Mouse (Mus musculus) CH12.LX (cell line): Measurements from ENCODE around the gene Cacna1a. TPM values are rescaled to one million over a fixed set of nuclear protein-coding genes. Genes with fewer than 3 reads are reported as not detected.

Experiments
- DNase-seq: peaks from one replicate; pipeline ENCODE4 v3.0.0-alpha.2; 2013; ENCODE audit errors: extremely low read depth
- H3K27ac ChIP-seq: 2 replicates; pipeline ENCODE4 v1.5.1; 2012; ENCODE audit warnings: low read depth, mild to moderate bottlenecking, control low read depth, moderate library complexity; ENCODE audit not compliant: insufficient read depth
- H3K27me3 ChIP-seq: replicated peaks from 2 replicates; pipeline ENCODE3; 2012; ENCODE audit warnings: inconsistent platforms
- H3K36me3 ChIP-seq, 2 experiments: replicated peaks in 1 of 2; 2 replicates each; pipeline versions ENCODE3 to v1.6.1; 2012; ENCODE audit warnings: inconsistent platforms in 1 of 2, low read length in 1 of 2, mild to moderate bottlenecking in 1 of 2, mixed read lengths in 1 of 2, moderate library complexity in 1 of 2; ENCODE audit not compliant: control insufficient read depth in 1 of 2, insufficient read depth in 1 of 2
- H3K4me1 ChIP-seq, 2 experiments: 2 replicates each; pipeline ENCODE4 v1.6.1; 2012; ENCODE audit warnings: inconsistent platforms in 1 of 2, moderate library complexity in 1 of 2; ENCODE audit not compliant: insufficient read depth in 2 of 2, control insufficient read depth in 1 of 2
- H3K4me2 ChIP-seq: 2 replicates; pipeline ENCODE4 v1.6.1; 2012; ENCODE audit warnings: low read depth, mild to moderate bottlenecking, control low read depth; ENCODE audit not compliant: poor library complexity, insufficient read depth, severe bottlenecking
- H3K4me3 ChIP-seq, 3 experiments: fragments of 150-350 bp in 1 of 3; sonication (generic) in 1 of 3; replicated peaks in 1 of 3; 2 replicates each; pipeline versions ENCODE3 to v1.5.1; 2011 to 2012; ENCODE audit warnings: low read depth in 2 of 3, low read length in 2 of 3, mild to moderate bottlenecking in 2 of 3, moderate library complexity in 2 of 3, control low read depth in 1 of 3, improper control_type of control experiment in 1 of 3, inconsistent platforms in 1 of 3, mixed read lengths in 1 of 3; ENCODE audit not compliant: poor library complexity in 1 of 3
- H3K79me2 ChIP-seq: replicated peaks from 2 replicates; pipeline ENCODE4 v1.6.1; 2012; ENCODE audit warnings: mild to moderate bottlenecking, moderate library complexity; ENCODE audit not compliant: control insufficient read depth, poor library complexity, insufficient read depth, severe bottlenecking; ENCODE audit errors: extremely low read depth
- H3K9ac ChIP-seq: 2 replicates; pipeline ENCODE4 v1.6.1; 2012; ENCODE audit warnings: low read depth, mild to moderate bottlenecking, control low read depth, moderate library complexity; ENCODE audit not compliant: insufficient read depth
- H3K9me3 ChIP-seq: replicated peaks from 2 replicates; pipeline ENCODE3; 2012; ENCODE audit warnings: low read length, inconsistent platforms, mixed read lengths
- CHD2 ChIP-seq: IDR thresholded peaks from 2 replicates; pipeline ENCODE4 v1.6.1; 2011; ENCODE audit warnings: low read length, improper control_type of control experiment
- CTCF ChIP-seq, 2 experiments: IDR thresholded peaks in 1 of 2; conservative IDR thresholded peaks in 1 of 2; 2 replicates each; pipeline ENCODE4 v1.5.1; 2011 to 2012; ENCODE audit warnings: low read depth in 2 of 2, low read length in 2 of 2, improper control_type of control experiment in 1 of 2, inconsistent platforms in 1 of 2, mild to moderate bottlenecking in 1 of 2, moderate library complexity in 1 of 2
- HCFC1 ChIP-seq: IDR thresholded peaks from 2 replicates; pipeline ENCODE4 v1.6.1; 2012; ENCODE audit warnings: low read depth, mild to moderate bottlenecking, inconsistent platforms, low read length, improper control_type of control experiment
- JUND ChIP-seq: conservative IDR thresholded peaks from 2 replicates; pipeline ENCODE4 v1.6.1; 2011; ENCODE audit warnings: low read depth, low read length, improper control_type of control experiment
- KAT2A ChIP-seq: IDR thresholded peaks from 2 replicates; pipeline ENCODE4 v1.6.1; 2012; ENCODE audit warnings: low read length, improper control_type of control experiment, inconsistent platforms; ENCODE audit not compliant: insufficient replicate concordance
- MAFK ChIP-seq: IDR thresholded peaks from 2 replicates; pipeline ENCODE4 v1.6.1; 2011; ENCODE audit warnings: low read length, improper control_type of control experiment; ENCODE audit not compliant: insufficient replicate concordance
- MXI1 ChIP-seq: IDR thresholded peaks from 2 replicates; pipeline ENCODE4 v1.6.1; 2011; ENCODE audit warnings: mild to moderate bottlenecking, low read depth, low read length, improper control_type of control experiment
- MYC ChIP-seq: IDR thresholded peaks from 2 replicates; pipeline ENCODE4 v1.6.1; 2011; ENCODE audit warnings: low read depth, mild to moderate bottlenecking, improper control_type of control experiment, low read length
- NELFE ChIP-seq: IDR thresholded peaks from 2 replicates; pipeline ENCODE4 v1.6.1; 2011; ENCODE audit warnings: low read depth, low read length, improper control_type of control experiment
- NRF1 ChIP-seq: IDR thresholded peaks from 2 replicates; pipeline ENCODE4 v1.6.1; 2014; ENCODE audit warnings: low read depth, mild to moderate bottlenecking, inconsistent platforms, low read length, improper control_type of control experiment, moderate library complexity
- POLR2A ChIP-seq: IDR thresholded peaks from 2 replicates; pipeline ENCODE4 v1.6.1; 2011; ENCODE audit warnings: low read depth, mild to moderate bottlenecking, improper control_type of control experiment, low read length
- POLR2AphosphoS2 ChIP-seq: IDR thresholded peaks from 2 replicates; pipeline ENCODE4 v1.6.1; 2011; ENCODE audit warnings: low read depth, low read length, improper control_type of control experiment
- RAD21 ChIP-seq: IDR thresholded peaks from 2 replicates; pipeline ENCODE4 v1.6.1; 2011; ENCODE audit warnings: low read depth, mild to moderate bottlenecking, low read length, improper control_type of control experiment, moderate library complexity
- RCOR1 ChIP-seq: conservative IDR thresholded peaks from 2 replicates; pipeline ENCODE4 v1.6.1; 2012; ENCODE audit warnings: low read depth, mild to moderate bottlenecking, inconsistent platforms, low read length, improper control_type of control experiment
- SMC3 ChIP-seq: IDR thresholded peaks from 2 replicates; pipeline ENCODE4 v1.6.1; 2011; ENCODE audit warnings: low read depth, low read length, improper control_type of control experiment
- TBP ChIP-seq: conservative IDR thresholded peaks from 2 replicates; pipeline ENCODE4 v1.6.1; 2011; ENCODE audit warnings: low read depth, low read length, improper control_type of control experiment
- TCF12 ChIP-seq: IDR thresholded peaks from 2 replicates; pipeline ENCODE4 v1.6.1; 2014; ENCODE audit warnings: low read depth, mild to moderate bottlenecking, inconsistent platforms, low read length, improper control_type of control experiment
- ZC3H11A ChIP-seq: IDR thresholded peaks from 2 replicates; pipeline ENCODE4 v1.6.1; 2012; ENCODE audit warnings: low read depth, mild to moderate bottlenecking, inconsistent platforms, low read length, improper control_type of control experiment
- ZMIZ1 ChIP-seq: IDR thresholded peaks from 2 replicates; pipeline ENCODE4 v1.6.1; 2012; ENCODE audit warnings: low read depth, mild to moderate bottlenecking, inconsistent platforms, low read length, improper control_type of control experiment
- ZNF384 ChIP-seq: IDR thresholded peaks from 2 replicates; pipeline ENCODE4 v1.6.1; 2012; ENCODE audit warnings: low read depth, low read length, improper control_type of control experiment, inconsistent platforms
- dilution Hi-C: fragments of 300-500 bp; cut with MboI; formaldehyde crosslinking; loops from 2 replicates; pipeline ENCODE4 v1.14.3; 2020; ENCODE audit warnings: low sequenced_read_pairs; ENCODE audit not compliant: extremely low pct_unique_long_range_greater_than_20kb, extremely low pct_ligation_motif_present
- in situ Hi-C: fragments of 300-500 bp; cut with MboI; formaldehyde crosslinking; loops from 3 replicates; pipeline ENCODE4 v1.14.3; 2019; ENCODE audit warnings: low sequenced_read_pairs, low pct_ligation_motif_present, low pct_unique_long_range_greater_than_20kb, mixed read lengths
- polyA plus RNA-seq: library from polyadenylated mRNA; unstranded; fragments of >175 nt; gene quantifications from 2 replicates; pipeline ENCODE4 v1.2.1, GENCODE M21; 2012; ENCODE audit warnings: low read depth; ENCODE audit not compliant: insufficient read length
- total RNA-seq, 2 experiments: library from RNA; depleted of rRNA; stranded (reverse); fragments of 300-350 nt in 1 of 2; fragments of >200 nt in 1 of 2; gene quantifications; 2 replicates each; pipeline ENCODE4 v1.2.3; 2012 to 2014

The Cacna1a gene
- total and polyA plus RNA-seq, 3 experiments = 2.6 to 9.4 (median 6.9) TPM

DNA sequence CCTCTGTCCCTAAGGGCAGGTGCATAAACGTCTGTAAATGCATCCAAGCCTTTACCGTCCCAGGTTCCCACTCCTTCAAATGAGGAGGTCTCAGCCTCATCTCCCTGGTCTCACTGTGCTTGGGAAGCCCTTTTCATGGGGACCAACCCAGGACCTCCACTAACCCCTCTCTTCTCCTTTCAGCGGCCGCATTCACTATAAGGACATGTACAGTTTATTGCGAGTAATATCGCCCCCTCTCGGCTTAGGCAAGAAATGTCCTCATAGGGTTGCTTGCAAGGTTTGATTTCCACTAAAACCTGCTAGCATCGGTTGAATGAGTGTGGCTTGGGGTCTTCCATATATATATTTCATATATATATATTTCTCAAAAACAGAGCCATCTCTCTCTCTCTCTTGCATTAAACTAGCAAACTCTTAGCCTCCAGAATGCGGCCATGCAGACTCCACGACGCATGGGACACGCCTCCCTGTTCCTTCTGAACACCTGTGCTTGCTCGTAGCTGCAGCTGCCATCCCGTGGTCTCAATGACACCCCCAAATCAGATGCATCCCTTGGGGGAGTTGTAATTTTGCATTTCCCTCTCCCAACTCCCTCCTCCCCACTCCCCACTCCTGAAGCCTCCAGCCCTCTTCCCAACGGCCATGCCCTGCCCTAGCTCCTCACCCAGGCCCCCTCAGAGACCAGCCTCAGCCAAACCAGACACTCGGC is 226.4 kb downstream of the Cacna1a start:
- TF ChIP-seq TCF12 = no peak
- TF ChIP-seq CTCF (conservative IDR thresholded peaks at IDR 0.05 in 1 of 2, IDR thresholded peaks at IDR 0.05 in 1 of 2; ENCODE audit: low read depth in 2 of 2, low read length in 2 of 2) = peak; percentile 53 to 68
- TF ChIP-seq TBP = no peak
- TF ChIP-seq ZNF384 = no peak
- no peak for TF ChIP-seq MYC
- no peak for TF ChIP-seq JUND
- TF ChIP-seq SMC3 = peak; percentile 36
- no peak for TF ChIP-seq HCFC1
- no peak for TF ChIP-seq POLR2A
- no peak for TF ChIP-seq ZC3H11A
- no peak for TF ChIP-seq POLR2AphosphoS2
- peak; percentile 26 for TF ChIP-seq RAD21
- Histone ChIP-seq H3K4me2 (no peak overlapping the region), H3K36me3 (peaks cover 0 to 27% of the 10 kb centered on the region in 2 experiments), H3K27me3 (peaks cover 43% of the 10 kb centered on the region), H3K4me3 (no peak overlapping the region), H3K4me1 (peaks cover 0 to 13% of the 10 kb centered on the region in 2 experiments; a peak in 1 of 4 replicates), H3K9me3 (no peaks in the 10 kb centered on the region), H3K79me2 (no peaks in the 10 kb centered on the region), H3K27ac (no peak overlapping the region), H3K9ac (no peak overlapping the region)
- DNase-seq = no peak
- dilution Hi-C loops (no loop called here), in situ Hi-C loops (no loop called here)

DNA sequence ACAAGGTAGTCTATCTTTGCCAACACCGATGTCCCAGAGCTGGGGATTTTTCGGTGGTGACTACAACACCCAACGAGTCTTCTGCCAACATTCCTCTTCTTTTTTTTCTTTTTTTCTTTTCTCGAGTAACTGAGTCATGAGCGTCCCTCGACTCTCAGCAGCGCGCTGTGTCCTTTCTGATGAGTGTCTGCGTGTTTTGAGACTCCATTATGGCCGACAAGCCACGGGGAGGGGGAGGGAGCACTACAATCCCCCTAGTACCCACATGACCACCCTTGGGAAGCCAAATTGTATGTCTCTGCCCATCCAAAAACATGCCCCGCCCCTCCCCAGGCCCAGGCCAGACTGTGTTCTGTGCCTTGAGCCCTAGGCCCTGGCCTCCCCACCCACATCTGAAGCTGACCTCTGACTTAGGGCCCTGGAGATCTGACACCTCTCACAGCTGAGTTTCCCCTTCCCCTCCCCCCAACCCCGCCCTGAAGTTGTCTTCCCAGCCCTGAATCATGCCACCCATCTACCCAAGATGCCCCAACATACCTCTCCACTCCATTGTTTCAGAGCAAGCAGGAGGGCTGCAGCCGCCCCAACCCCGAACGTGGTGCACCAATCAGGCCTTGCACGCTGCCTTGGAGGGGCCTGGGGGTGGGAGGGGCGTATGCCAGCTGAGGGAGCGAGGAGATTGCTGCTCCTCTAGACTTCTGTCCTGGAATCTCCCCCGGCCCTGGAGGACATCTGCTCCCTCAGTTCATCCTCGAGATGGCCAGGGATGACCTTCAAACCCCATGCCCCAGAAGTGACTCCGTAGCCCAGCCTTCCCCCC is 227.6 kb downstream of the Cacna1a start:
- no peaks in the 10 kb centered on the region for H3K9me3 ChIP-seq
- H3K4me2 ChIP-seq = no peak overlapping the region
- H3K27ac ChIP-seq = no peak overlapping the region
- no peak overlapping the region for H3K9ac ChIP-seq
- no peak overlapping the region for H3K4me3 ChIP-seq
- in situ Hi-C loops (no loop called here), dilution Hi-C loops (no loop called here)
- peaks cover 48% of the 10 kb centered on the region for H3K27me3 ChIP-seq
- peaks cover 0 to 1% of the 10 kb centered on the region in 2 experiments; a peak in 1 of 4 replicates for H3K4me1 ChIP-seq
- H3K79me2 ChIP-seq = no peaks in the 10 kb centered on the region
- H3K36me3 ChIP-seq = peaks cover 0 to 31% of the 10 kb centered on the region in 2 experiments
- no peak for DNase-seq
- TF ChIP-seq NRF1 (no peak), KAT2A (no peak), ZC3H11A (no peak), CHD2 (no peak), MAFK (no peak), ZMIZ1 (no peak), TBP (no peak), NELFE (no peak), RCOR1 (no peak), MXI1 (no peak)
